Mouse (Mus musculus) embryonic fibroblast, embryonic 13.5 days (primary cell): ENCODE measurements around the gene Dnm2.

Experiments used
- CTCF ChIP-seq: IDR thresholded peaks from 2 replicates; pipeline ENCODE4 v1.5.1; 2011; ENCODE audit warnings: mild to moderate bottlenecking, control low read depth, low read length, moderate library complexity, borderline replicate concordance; ENCODE audit not compliant: insufficient read depth
- POLR2A ChIP-seq: IDR thresholded peaks from 2 replicates; pipeline ENCODE4 v1.6.1; 2011; ENCODE audit warnings: low read depth, mild to moderate bottlenecking, control low read depth, low read length, moderate library complexity

DNA sequence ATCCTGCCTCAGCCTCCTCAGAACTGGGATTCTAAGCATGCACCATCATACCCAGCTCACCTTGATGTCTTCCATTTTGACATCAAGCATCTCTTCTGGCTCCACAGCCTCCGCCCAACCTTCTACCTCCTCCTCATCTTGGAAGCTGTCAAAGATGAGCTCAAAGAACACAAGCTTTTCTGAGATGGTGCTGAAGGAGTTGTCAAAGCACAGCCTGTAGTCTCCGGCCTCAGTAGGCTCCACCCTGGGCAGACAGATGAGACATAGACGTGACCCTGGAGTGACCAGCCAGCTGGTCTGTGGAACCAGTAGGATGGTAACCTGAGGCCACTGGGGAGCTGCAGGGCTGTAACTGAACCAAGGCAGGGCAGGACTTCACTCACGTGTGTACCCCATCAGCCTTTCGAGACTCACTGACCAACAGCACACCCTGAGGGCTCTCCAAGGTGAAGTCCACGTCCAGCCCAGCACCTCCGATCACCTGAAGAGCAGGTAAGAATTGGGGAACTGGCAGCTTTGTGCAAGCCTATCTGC is 84.2 kb downstream of the Dnm2 start:
- no peak for TF ChIP-seq CTCF
- no peak for TF ChIP-seq POLR2A
